In genomic region chr2:117200869-117201338, GRCm38 (mm10) we compare ENCODE assay signal across 11 mouse cellular contexts. TPM values are rescaled to one million over a fixed set of nuclear protein-coding genes. Genes with fewer than 3 reads are reported as not detected.
DNase-seq lines count a peak whose midpoint lies in the region; ATAC-seq and TF ChIP-seq lines count a peak whose summit lies in the region.
"Had no signal": no experiment of that assay in that cellular context is flagged by ENCODE, and none has a peak within 500 bp of the region (broad histone marks: within the 10 kb centered on the region; RNA-seq: fewer than 3 reads in every experiment).

No protein-coding gene starts in this region.

- H3K4me2 ChIP-seq in heart, embryonic 15.5 days: 0 out of 2 replicates have a peak overlapping the region, but pooled peaks have one; percentile 21
- peak overlapping the region; percentile 18; the same call in 1 of the 2 replicates for H3K4me2 ChIP-seq in lung, embryonic 16.5 days (ENCODE audit: low read depth, low read length)

- TF ChIP-seq POLR2A in lung, adult 2 months (IDR thresholded peaks at IDR 0.05; ENCODE audit: borderline replicate concordance, extremely low read depth, low read depth, low read length): no peak

- H3K27me3 ChIP-seq in heart, embryonic 15.5 days: no peaks in the 10 kb centered on the region
- no peaks in the 10 kb centered on the region for H3K27me3 ChIP-seq in lung, embryonic 16.5 days (ENCODE audit: control insufficient read depth, insufficient read depth, low read depth, low read length)
- H3K27me3 ChIP-seq in midbrain, embryonic 10.5 days (ENCODE audit: low read depth, poor library complexity, severe bottlenecking): no peaks in the 10 kb centered on the region

- DNase-seq in heart, postnatal 36 days: no peak
- DNase-seq in lung, adult 2 months: no peak
- no peak for DNase-seq in midbrain, embryonic 10.5 days (ENCODE audit: low spot score)
- no peak for DNase-seq in left cerebral cortex, adult 2 months (ENCODE audit: extremely low spot score in 1 of 2, low spot score in 2 of 2)
- no peak for DNase-seq in left cerebral cortex, adult 8-10 months (ENCODE audit: low spot score in 2 of 2)
- DNase-seq: adrenal gland, adult 8-10 months; gastrocnemius, adult 2 months; kidney, postnatal 10 days had no signal

- no peak overlapping the region for H3K9ac ChIP-seq in heart, embryonic 15.5 days
- no peak overlapping the region for H3K9ac ChIP-seq in lung, embryonic 16.5 days (ENCODE audit: low read length)
- H3K9ac ChIP-seq: liver, embryonic 14.5 days had no signal

- ATAC-seq in heart, embryonic 15.5 days (replicated peaks; ENCODE audit: insufficient number of reproducible peaks, insufficient read depth, low FRiP score, low read depth): no peak
- ATAC-seq in lung, embryonic 16.5 days (ENCODE audit: low read depth): peak; percentile 90

- TF ChIP-seq CTCF in lung, adult 2 months (IDR thresholded peaks at IDR 0.05; ENCODE audit: insufficient read depth, low read length): no peak
- TF ChIP-seq CTCF in left cerebral cortex, adult 2 months (IDR thresholded peaks at IDR 0.05): no peak

- no peak overlapping the region for H3K4me3 ChIP-seq in heart, embryonic 15.5 days
- no peak overlapping the region for H3K4me3 ChIP-seq in lung, embryonic 16.5 days (ENCODE audit: low read length)
- H3K4me3 ChIP-seq in lung, adult 2 months (replicated peaks; ENCODE audit: extremely low read depth, low read depth, low read length): no peak overlapping the region
- H3K4me3 ChIP-seq in midbrain, embryonic 10.5 days: no peak overlapping the region
- H3K4me3 ChIP-seq in left cerebral cortex, adult 2 months: no peak overlapping the region
- H3K4me3 ChIP-seq: gastrocnemius, adult 2 months had no signal

- WGBS in heart, embryonic 15.5 days: 34% methylated on average over 9 of the region's 9 CpGs
- WGBS in lung, embryonic 16.5 days: 23% methylated on average over 9 of the region's 9 CpGs
- WGBS in lung, adult 2 months: 47% methylated on average over 9 of the region's 9 CpGs
- 52% methylated on average over 9 of the region's 9 CpGs for WGBS in midbrain, embryonic 10.5 days

- H3K4me1 ChIP-seq in heart, embryonic 15.5 days (replicated peaks): peaks cover 7% of the 10 kb centered on the region
- peaks cover 17% of the 10 kb centered on the region for H3K4me1 ChIP-seq in lung, embryonic 16.5 days (replicated peaks; ENCODE audit: control insufficient read depth, insufficient read depth, low read length)
- no peaks in the 10 kb centered on the region for H3K4me1 ChIP-seq in lung, adult 2 months (ENCODE audit: control insufficient read depth, insufficient read depth, low read length)
- H3K4me1 ChIP-seq in midbrain, embryonic 10.5 days: peaks cover 40% of the 10 kb centered on the region

- no peaks in the 10 kb centered on the region for H3K9me3 ChIP-seq in heart, embryonic 15.5 days (replicated peaks)
- H3K9me3 ChIP-seq in lung, embryonic 16.5 days (ENCODE audit: control insufficient read depth, low read length): no peaks in the 10 kb centered on the region
- H3K9me3 ChIP-seq in midbrain, embryonic 10.5 days (replicated peaks): no peaks in the 10 kb centered on the region

- no peak overlapping the region for H3K27ac ChIP-seq in heart, embryonic 15.5 days
- H3K27ac ChIP-seq in lung, embryonic 16.5 days (ENCODE audit: low read length): peak overlapping the region; percentile 60
- H3K27ac ChIP-seq in midbrain, embryonic 10.5 days (replicated peaks): 0 out of 2 replicates have a peak overlapping the region, but pooled peaks have one; percentile 18
- H3K27ac ChIP-seq in left cerebral cortex, adult 2 months: no peak overlapping the region
- H3K27ac ChIP-seq: gastrocnemius, adult 2 months; liver, embryonic 14.5 days had no signal

- H3K36me3 ChIP-seq in heart, embryonic 15.5 days: no peaks in the 10 kb centered on the region
- H3K36me3 ChIP-seq in lung, embryonic 16.5 days (ENCODE audit: control insufficient read depth, insufficient read depth, low read length): no peaks in the 10 kb centered on the region
- H3K36me3 ChIP-seq in midbrain, embryonic 10.5 days: no peaks in the 10 kb centered on the region

- intact Hi-C loops in heart, postnatal 36 days (cut with DNase I): no loop called here
- intact Hi-C loops in left cerebral cortex, adult 2 months (cut with DNase I): no loop called here

RNA-seq across cellular contexts. Expression of gene Fam98b, which starts 48.6 kb away (rescaled TPM):
- polyA plus RNA-seq in heart, embryonic 15.5 days (2015; fragmentation: Nextera tagmentation; extraction: Ambion mirVana): 7.3 and 7.6 TPM in 2 replicates
- total RNA-seq in heart, postnatal 36 days (2021): 10 to 100 TPM; 19.8 to 22.4 TPM
- 7.6 and 8.6 TPM in 2 replicates for polyA plus RNA-seq in lung, embryonic 16.5 days (2015; fragmentation: Nextera tagmentation; extraction: Ambion mirVana)
- polyA plus RNA-seq in lung, adult 2 months (2012; rRNA removed): 3.7 and 6.5 TPM in 2 replicates
- 19.7 and 20.1 TPM in 2 replicates for polyA plus RNA-seq in midbrain, embryonic 10.5 days (2016; fragmentation: Nextera tagmentation; extraction: Ambion mirVana)
- total RNA-seq in left cerebral cortex, adult 2 months (2021): 10 to 100 TPM; 53.6 to 54.5 TPM
- 10 to 100 TPM; 47.7 to 55.1 (median 48.9) TPM for total RNA-seq in left cerebral cortex, adult 8-10 months (2022)

Comparison
In these comparisons a context has a peak if more than half of its experiments do, and no peak if none do; other contexts are left out.
1. H3K27ac ChIP-seq: peak in lung, embryonic 16.5 days (single experiment) and midbrain, embryonic 10.5 days (single experiment); none in heart, embryonic 15.5 days (single experiment) and left cerebral cortex, adult 2 months (single experiment).